Mouse (Mus musculus) liver, adult 2 months (tissue): ENCODE measurements around the gene Ptprk.

Source experiments
- CTCF ChIP-seq: fragments of 200-500 bp; IDR thresholded peaks from 2 replicates; pipeline ENCODE4 v1.5.1; 2011; ENCODE audit warnings: low read depth, low read length, control low read depth
- POLR2A ChIP-seq: fragments of 200-500 bp; IDR thresholded peaks from 2 replicates; pipeline ENCODE4 v1.6.1; 2011; ENCODE audit warnings: low read length, control low read depth; ENCODE audit not compliant: insufficient read depth; ENCODE audit errors: extremely low read depth

- TF ChIP-seq CTCF (no peak), POLR2A (no peak)
Measured at GRCm38 (mm10) chr10:28270273-28270672, 195.7 kb downstream of the Ptprk start.
